Mouse (Mus musculus) ovary, postnatal 10 days (tissue): ENCODE data around the gene Ing4.
A peak's percentile ranks its signal among the peaks of the same experiment; 100 is the strongest.
"Not testable (repeated sequence)": the region's sequence is repeated elsewhere in the genome, so short reads cannot be mapped to it uniquely, and the experiment has no call there.

ENCODE experiments used
- DNase-seq: peaks from one replicate; pipeline ENCODE4 v3.0.0; 2022; ENCODE audit warnings: low spot score

The Ing4 gene

DNA sequence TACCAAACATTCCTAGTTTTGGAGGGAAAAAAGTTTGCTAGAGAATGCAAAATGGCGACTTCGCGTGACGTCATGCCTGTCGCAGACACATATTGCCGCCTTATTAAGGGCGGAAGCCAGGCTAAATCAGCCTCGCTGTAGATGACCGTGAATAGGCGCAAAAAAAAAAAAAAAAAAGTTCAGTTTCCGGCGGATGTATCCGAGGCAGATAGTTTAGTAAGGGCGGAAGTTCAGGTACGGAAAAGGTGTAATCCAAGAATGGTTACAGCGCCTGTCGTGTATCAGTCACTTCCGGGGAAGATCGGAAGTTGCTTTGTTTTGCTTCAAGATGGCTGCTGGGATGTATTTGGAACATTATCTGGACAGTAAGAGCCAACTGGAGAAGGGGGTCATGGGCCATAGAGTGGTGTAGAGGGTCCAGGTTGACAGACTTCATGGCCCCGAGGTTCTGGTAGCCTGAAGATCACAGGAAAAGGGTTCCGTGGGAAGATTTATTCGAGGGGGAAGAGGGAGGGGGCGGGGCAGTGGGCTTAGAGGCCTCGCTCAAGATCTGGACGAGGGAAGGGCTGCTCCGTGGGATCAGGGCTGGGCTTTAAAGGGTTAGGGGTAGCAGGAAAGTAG lies at the start of gene Ing4:
Gene Ing4, plus strand, starts transcription at position 228 of the 621 bp plus-strand sequence.
- DNase-seq: peak; percentile 56

- no peak for DNase-seq
Measured at GRCm38 (mm10) chr6:124992241-124992640, 47.3 kb upstream of the Ing4 start.

- no peak for DNase-seq
Measured at GRCm38 (mm10) chr6:124993365-124993764, 46.2 kb upstream of the Ing4 start.

DNA sequence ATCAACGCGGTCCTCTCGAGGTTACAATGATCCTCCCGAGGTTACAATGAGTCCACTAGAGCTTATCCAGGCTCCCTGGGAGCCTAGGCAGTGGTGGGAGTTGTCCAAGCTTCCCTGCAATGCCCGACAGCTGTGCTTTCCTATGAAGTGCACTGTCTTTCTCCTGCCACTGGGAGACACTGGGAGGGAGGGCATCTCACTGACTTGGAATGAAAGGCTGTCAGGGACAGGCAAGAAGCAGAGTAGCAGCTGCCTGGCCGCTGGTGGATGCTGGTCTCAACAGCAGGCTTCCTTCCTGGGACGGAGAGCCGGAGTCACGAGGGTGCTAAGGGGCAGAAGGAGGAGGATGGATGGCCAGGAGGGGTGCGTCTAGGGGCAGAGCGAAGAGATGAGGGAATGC lies 45.7 kb upstream of the Ing4 start:
- DNase-seq: no peak

DNA sequence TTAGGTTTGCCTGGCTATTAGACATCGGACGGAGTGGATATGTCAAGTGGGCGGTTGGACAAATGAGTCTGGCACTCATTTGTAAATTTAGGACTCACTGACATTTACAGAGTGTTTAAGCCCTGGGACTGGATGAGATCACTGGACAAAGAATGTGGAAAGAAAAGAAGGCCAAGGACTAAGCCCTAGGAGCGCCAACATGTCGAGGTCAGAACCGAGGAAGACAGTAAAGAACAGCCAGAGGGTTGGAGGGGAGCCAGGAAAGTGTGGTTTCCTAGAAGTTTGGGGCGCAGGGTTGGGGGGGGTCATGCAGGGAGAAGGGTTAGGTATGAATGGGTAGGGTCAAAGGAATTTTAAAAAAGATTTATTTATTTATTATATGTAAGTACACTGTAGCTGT lies 44.3 kb upstream of the Ing4 start:
- no peak for DNase-seq

DNA sequence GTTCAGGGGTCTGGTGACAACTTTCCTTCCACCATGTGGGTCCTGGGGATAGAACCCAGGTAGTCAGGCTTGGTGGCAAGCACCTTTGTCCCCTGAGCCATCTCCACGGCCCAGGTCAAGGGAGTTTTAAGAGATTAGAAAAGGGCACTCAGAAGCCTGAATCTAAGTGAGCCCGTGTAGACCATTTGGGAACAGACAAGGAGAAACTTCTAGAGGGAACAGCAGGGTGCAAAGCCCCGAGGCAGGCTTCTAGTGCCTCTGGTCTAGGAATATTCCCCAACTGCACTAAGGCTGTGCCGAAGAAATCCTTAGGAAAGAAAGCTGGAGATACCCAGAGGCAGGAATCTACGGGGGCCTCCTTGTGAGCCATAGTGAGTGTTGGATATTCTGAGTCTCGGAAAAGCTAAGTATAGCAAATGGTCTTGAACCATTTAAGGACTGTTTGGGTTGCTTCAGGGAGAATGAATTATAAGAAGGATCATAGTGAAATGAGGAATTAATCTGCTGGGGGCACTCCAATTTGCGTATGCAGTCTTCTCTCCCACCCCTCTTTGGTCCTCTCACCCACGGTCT lies 43.6 kb upstream of the Ing4 start:
- DNase-seq: no peak

- DNase-seq: peak; percentile 52
Measured at GRCm38 (mm10) chr6:124996551-124997501, 42.7 kb upstream of the Ing4 start, which contains the start of gene Pianp. Gene Pianp, plus strand, starts transcription at chr6:124996694.

DNA sequence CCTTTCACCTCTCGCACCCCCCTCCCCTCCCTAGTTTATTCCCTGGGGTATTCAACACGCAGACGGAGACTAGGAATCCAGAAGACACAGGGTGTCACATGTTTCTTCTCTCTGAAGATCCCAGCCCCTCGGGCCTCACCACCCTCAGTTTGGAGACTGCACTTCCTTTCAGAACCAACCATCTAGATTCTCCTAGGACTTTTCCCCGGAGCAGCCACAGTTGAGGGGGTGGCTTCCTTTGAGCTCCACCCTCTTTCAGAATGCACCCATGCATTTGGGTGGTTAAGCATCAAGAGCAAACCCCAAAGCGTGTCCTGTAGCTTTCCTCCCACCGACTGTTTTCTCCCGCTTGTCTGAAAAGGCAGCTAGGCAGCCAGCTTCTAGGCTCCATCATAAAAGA lies 41.5 kb upstream of the Ing4 start:
- no peak for DNase-seq

- no peak for DNase-seq
Measured at GRCm38 (mm10) chr6:124999091-124999490, 40.5 kb upstream of the Ing4 start.

- no peak for DNase-seq
Measured at GRCm38 (mm10) chr6:124999546-124999945, 40.0 kb upstream of the Ing4 start.

DNA sequence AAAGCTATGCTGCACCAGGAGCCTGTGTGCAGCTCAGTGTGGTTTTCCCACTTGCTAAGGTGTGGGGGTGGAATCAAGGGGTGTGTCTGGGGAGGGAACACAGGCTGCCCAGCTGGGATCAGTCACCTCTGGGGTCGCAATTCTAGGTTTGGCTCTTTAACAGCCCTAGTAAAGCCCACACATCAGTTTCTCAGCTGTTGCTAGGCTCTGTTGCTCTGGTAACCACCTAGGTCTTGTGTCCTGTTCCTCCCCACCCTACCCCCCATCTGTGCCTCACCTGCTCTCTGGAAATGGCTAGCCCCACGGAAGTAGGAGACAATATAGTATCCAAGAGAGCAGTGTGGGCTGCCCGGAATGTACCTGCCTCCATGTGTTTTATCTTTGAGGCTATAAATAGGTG lies 35.9 kb upstream of the Ing4 start:
- DNase-seq: no peak

DNA sequence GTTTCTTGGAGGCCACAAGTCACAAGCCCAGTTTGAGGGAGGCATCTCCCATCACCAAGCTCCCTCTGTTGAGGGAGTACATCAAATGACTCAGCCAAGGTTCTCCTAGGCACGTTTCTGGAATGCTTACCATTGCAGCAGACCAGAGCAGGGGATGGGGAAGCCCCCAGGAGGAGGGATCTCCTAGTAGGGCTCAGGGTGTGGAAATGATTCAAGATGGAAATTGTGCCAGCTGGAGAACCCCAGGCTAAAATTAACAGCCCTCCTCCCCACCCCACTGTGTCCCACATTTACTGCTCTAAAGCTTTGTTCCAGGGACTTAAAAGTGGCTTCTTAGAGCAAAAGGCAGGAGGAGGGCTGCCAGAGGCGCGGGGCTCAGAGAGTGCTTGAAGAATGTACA lies 34.5 kb upstream of the Ing4 start:
- DNase-seq: no peak

- DNase-seq: no peak
Measured at GRCm38 (mm10) chr6:125008060-125008459, 31.5 kb upstream of the Ing4 start.

DNA sequence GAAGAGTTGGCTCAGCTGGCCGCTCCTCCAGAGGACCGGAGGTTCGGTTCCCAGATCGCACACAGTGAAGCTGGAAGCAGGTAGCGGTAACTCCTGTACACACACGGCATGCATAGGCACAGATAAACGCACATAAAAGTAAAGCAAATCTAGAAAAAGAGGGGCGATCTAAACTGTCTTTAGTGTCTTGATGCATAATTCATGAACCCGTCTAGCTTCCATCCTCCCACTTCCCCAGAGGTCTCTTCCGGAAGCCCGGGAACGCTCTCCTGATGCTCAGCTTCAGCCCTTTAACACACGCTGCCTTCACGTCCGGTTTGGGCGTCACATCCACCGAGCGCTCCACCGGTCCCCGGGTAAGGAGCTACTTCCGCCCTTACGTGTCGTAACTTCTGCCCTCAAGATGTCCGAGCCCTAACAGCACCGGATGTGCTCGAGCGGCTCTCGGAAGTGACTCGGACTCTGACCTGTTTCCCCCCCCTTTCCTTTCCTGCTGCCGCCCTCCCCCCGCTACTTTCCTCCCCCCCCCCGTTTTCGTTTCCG lies 30.9 kb upstream of the Ing4 start:
- DNase-seq: peak; percentile 87

DNA sequence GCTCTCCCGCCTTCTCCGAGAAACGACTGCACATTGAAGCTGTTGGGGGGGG lies 30.6 kb upstream of the Ing4 start, which contains the start of gene Zfp384:
Gene Zfp384, plus strand, starts transcription at position 17 of the 52 bp plus-strand sequence.
- no peak for DNase-seq

GRCm38 (mm10) chr6:125009181-125010073 lies 30.1 kb upstream of the Ing4 start:
- DNase-seq: peak; percentile 48

DNA sequence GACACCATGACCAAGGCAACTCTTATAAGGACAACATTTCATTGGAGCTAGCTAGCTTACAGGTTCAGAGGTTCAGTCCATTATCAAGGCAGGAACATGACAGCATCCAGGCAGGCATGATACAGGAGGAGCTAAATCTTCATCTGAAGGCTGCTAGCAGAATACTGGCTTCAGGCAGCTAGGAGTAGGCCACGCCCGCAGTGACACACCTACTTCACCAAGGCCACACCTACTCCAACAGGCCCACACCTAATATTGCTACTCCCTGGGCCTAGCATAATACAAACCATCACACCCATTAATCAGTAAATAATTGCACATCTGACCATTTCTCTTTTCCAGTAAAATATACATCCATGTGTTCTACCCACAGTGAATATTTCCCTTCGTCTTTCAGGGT lies 21.9 kb upstream of the Ing4 start:
- no peak for DNase-seq

DNA sequence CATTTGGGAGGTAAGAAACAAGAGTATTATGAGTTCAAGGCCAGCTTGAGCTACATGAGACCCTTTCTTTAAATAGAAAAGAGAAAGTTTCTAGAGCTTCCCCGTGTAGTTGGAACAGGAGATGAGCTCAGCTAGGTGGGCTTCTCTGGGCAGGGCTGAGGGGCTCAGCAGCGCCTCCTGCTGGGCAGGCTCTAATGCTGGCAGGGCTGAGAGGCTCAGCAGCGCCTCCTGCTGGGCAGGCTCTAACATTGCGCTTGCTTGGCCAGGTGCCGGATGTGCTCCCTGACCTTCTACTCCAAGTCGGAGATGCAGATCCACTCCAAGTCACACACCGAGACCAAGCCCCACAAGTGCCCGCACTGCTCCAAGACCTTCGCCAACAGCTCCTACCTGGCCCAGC lies 9.0 kb upstream of the Ing4 start:
- DNase-seq: not testable (repeated sequence)

- no peak for DNase-seq
Measured at GRCm38 (mm10) chr6:125031604-125032003, 8.0 kb upstream of the Ing4 start.

DNA sequence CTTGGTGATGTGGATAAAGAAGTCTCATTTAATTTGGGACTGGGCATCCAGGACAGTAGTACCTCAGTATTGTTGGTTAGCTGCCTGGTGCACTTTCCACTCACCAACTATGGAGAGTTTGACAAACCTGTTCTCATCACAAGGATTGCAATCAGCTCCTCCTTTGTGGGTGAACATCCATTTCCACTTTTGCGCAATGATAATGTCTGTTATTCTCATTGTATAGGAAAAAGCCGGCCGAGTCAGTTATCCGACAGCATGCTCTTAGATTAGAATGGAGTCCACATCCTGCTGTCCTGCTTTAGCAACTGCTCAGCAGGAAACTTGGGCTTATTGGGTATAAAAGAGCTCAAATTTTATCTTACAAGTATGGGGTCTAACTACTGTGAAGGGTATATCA lies 894 bp upstream of the Ing4 start:
- no peak for DNase-seq

- DNase-seq: no peak
Measured at GRCm38 (mm10) chr6:125039131-125039530, 429 bp upstream of the Ing4 start.

- DNase-seq: no peak
Measured at GRCm38 (mm10) chr6:125040221-125040620, 661 bp downstream of the Ing4 start.
